Mouse (Mus musculus): ENCODE measurements around the gene Kcnf1. TPM values are rescaled to one million over a fixed set of nuclear protein-coding genes. Genes with fewer than 3 reads are reported as not detected.

The Kcnf1 gene
- polyA plus RNA-seq, 1 experiment: not detected

- Histone ChIP-seq H3K4me3 (ENCODE audit: insufficient read depth, low read length) (no peak overlapping the region), H3K4me1 (ENCODE audit: control insufficient read depth, insufficient read depth, low read length) (no peaks in the 10 kb centered on the region), H3K27ac (ENCODE audit: insufficient read depth, low read depth, low read length) (no peak overlapping the region)
- no peak for TF ChIP-seq CTCF (IDR thresholded peaks at IDR 0.05; ENCODE audit: low read depth, low read length)
- TF ChIP-seq POLR2A (IDR thresholded peaks at IDR 0.05; ENCODE audit: borderline replicate concordance, low read depth, low read length): no peak
Measured at GRCm38 (mm10) chr12:17166116-17166515, 10.6 kb downstream of the Kcnf1 start.

- Histone ChIP-seq H3K4me1 (ENCODE audit: control insufficient read depth, insufficient read depth, low read length) (no peaks in the 10 kb centered on the region), H3K27ac (ENCODE audit: insufficient read depth, low read depth, low read length) (no peak overlapping the region), H3K4me3 (ENCODE audit: insufficient read depth, low read length) (no peak overlapping the region)
- TF ChIP-seq POLR2A (IDR thresholded peaks at IDR 0.05; ENCODE audit: borderline replicate concordance, low read depth, low read length): no peak
- no peak for TF ChIP-seq CTCF (IDR thresholded peaks at IDR 0.05; ENCODE audit: low read depth, low read length)
Measured at GRCm38 (mm10) chr12:17163996-17164395, 12.7 kb downstream of the Kcnf1 start.

- Histone ChIP-seq H3K4me1 (ENCODE audit: control insufficient read depth, insufficient read depth, low read length) (no peaks in the 10 kb centered on the region), H3K27ac (ENCODE audit: insufficient read depth, low read depth, low read length) (no peak overlapping the region), H3K4me3 (ENCODE audit: insufficient read depth, low read length) (no peak overlapping the region)
- no peak for TF ChIP-seq POLR2A (IDR thresholded peaks at IDR 0.05; ENCODE audit: borderline replicate concordance, low read depth, low read length)
- no peak for TF ChIP-seq CTCF (IDR thresholded peaks at IDR 0.05; ENCODE audit: low read depth, low read length)
Measured at GRCm38 (mm10) chr12:17159549-17159948, 17.1 kb downstream of the Kcnf1 start.

- no peaks in the 10 kb centered on the region for H3K4me1 ChIP-seq (ENCODE audit: control insufficient read depth, insufficient read depth, low read length)
- no peak overlapping the region for H3K4me3 ChIP-seq (ENCODE audit: insufficient read depth, low read length)
- no peak overlapping the region for H3K27ac ChIP-seq (ENCODE audit: insufficient read depth, low read depth, low read length)
- TF ChIP-seq CTCF (IDR thresholded peaks at IDR 0.05; ENCODE audit: low read depth, low read length) (no peak), POLR2A (IDR thresholded peaks at IDR 0.05; ENCODE audit: borderline replicate concordance, low read depth, low read length) (no peak)
Measured at GRCm38 (mm10) chr12:17157558-17157957, 19.1 kb downstream of the Kcnf1 start.

- no peak overlapping the region for H3K4me3 ChIP-seq (ENCODE audit: insufficient read depth, low read length)
- H3K27ac ChIP-seq (ENCODE audit: insufficient read depth, low read depth, low read length): no peak overlapping the region
- TF ChIP-seq POLR2A (IDR thresholded peaks at IDR 0.05; ENCODE audit: borderline replicate concordance, low read depth, low read length): no peak
- no peaks in the 10 kb centered on the region for H3K4me1 ChIP-seq (ENCODE audit: control insufficient read depth, insufficient read depth, low read length)
Measured at GRCm38 (mm10) chr12:17155781-17156180, 20.9 kb downstream of the Kcnf1 start.

GRCm38 (mm10) chr12:17152840-17153239, 23.8 kb downstream of the Kcnf1 start:
- Histone ChIP-seq H3K27ac (ENCODE audit: insufficient read depth, low read depth, low read length) (no peak overlapping the region), H3K4me1 (ENCODE audit: control insufficient read depth, insufficient read depth, low read length) (no peaks in the 10 kb centered on the region), H3K4me3 (ENCODE audit: insufficient read depth, low read length) (no peak overlapping the region)
- TF ChIP-seq POLR2A (IDR thresholded peaks at IDR 0.05; ENCODE audit: borderline replicate concordance, low read depth, low read length) (no peak), CTCF (IDR thresholded peaks at IDR 0.05; ENCODE audit: low read depth, low read length) (no peak)

- TF ChIP-seq POLR2A (IDR thresholded peaks at IDR 0.05; ENCODE audit: borderline replicate concordance, low read depth, low read length) (no peak), CTCF (IDR thresholded peaks at IDR 0.05; ENCODE audit: low read depth, low read length) (no peak)
Measured at GRCm38 (mm10) chr12:17148920-17149319, 27.8 kb downstream of the Kcnf1 start.

GRCm38 (mm10) chr12:17141791-17142190, 34.9 kb downstream of the Kcnf1 start:
- TF ChIP-seq CTCF (IDR thresholded peaks at IDR 0.05; ENCODE audit: low read depth, low read length): no peak
- no peak for TF ChIP-seq POLR2A (IDR thresholded peaks at IDR 0.05; ENCODE audit: borderline replicate concordance, low read depth, low read length)
- Histone ChIP-seq H3K27ac (ENCODE audit: insufficient read depth, low read depth, low read length) (no peak overlapping the region), H3K4me1 (ENCODE audit: control insufficient read depth, insufficient read depth, low read length) (no peaks in the 10 kb centered on the region), H3K4me3 (ENCODE audit: insufficient read depth, low read length) (no peak overlapping the region)

More at GRCm38 (mm10) chr12:17148920-17149319, 27.8 kb downstream of the Kcnf1 start:
- Histone ChIP-seq H3K27ac (ENCODE audit: insufficient read depth, low read depth, low read length) (no peak overlapping the region), H3K4me3 (ENCODE audit: insufficient read depth, low read length) (no peak overlapping the region), H3K4me1 (ENCODE audit: control insufficient read depth, insufficient read depth, low read length) (no peaks in the 10 kb centered on the region)

GRCm38 (mm10) chr12:17140436-17140835, 36.3 kb downstream of the Kcnf1 start:
- H3K27ac ChIP-seq (ENCODE audit: insufficient read depth, low read depth, low read length): no peak overlapping the region
- H3K4me3 ChIP-seq (ENCODE audit: insufficient read depth, low read length): no peak overlapping the region
- no peaks in the 10 kb centered on the region for H3K4me1 ChIP-seq (ENCODE audit: control insufficient read depth, insufficient read depth, low read length)
- TF ChIP-seq POLR2A (IDR thresholded peaks at IDR 0.05; ENCODE audit: borderline replicate concordance, low read depth, low read length) (no peak), CTCF (IDR thresholded peaks at IDR 0.05; ENCODE audit: low read depth, low read length) (no peak)

GRCm38 (mm10) chr12:17134546-17135096, 42.1 kb downstream of the Kcnf1 start:
- Histone ChIP-seq H3K4me3 (ENCODE audit: insufficient read depth, low read length) (no peak overlapping the region), H3K4me1 (ENCODE audit: control insufficient read depth, insufficient read depth, low read length) (no peaks in the 10 kb centered on the region), H3K27ac (ENCODE audit: insufficient read depth, low read depth, low read length) (no peak overlapping the region)
- TF ChIP-seq CTCF (IDR thresholded peaks at IDR 0.05; ENCODE audit: low read depth, low read length): no peak
- no peak for TF ChIP-seq POLR2A (IDR thresholded peaks at IDR 0.05; ENCODE audit: borderline replicate concordance, low read depth, low read length)

GRCm38 (mm10) chr12:17132243-17132642, 44.4 kb downstream of the Kcnf1 start:
- TF ChIP-seq CTCF (IDR thresholded peaks at IDR 0.05; ENCODE audit: low read depth, low read length) (no peak), POLR2A (IDR thresholded peaks at IDR 0.05; ENCODE audit: borderline replicate concordance, low read depth, low read length) (no peak)
- no peak overlapping the region for H3K4me3 ChIP-seq (ENCODE audit: insufficient read depth, low read length)
- H3K27ac ChIP-seq (ENCODE audit: insufficient read depth, low read depth, low read length): no peak overlapping the region
- H3K4me1 ChIP-seq (ENCODE audit: control insufficient read depth, insufficient read depth, low read length): no peaks in the 10 kb centered on the region
